Mouse (Mus musculus): ENCODE data around the gene Slc12a9. TPM values are rescaled to one million over a fixed set of nuclear protein-coding genes. Genes with fewer than 3 reads are reported as not detected.

The Slc12a9 gene
- total RNA-seq (2021) = 10 to 100 TPM; 20.3 to 23.9 TPM
- long read RNA-seq, experiment 1, transcript Slc12a9-201 (14 exons, 3,330 nt) = major isoform, 9 of 24 reads
- long read RNA-seq, experiment 1, partial matches to known transcripts = 10 of 24 reads
- long read RNA-seq, experiment 1, other reads (novel, unspliced or antisense) = 5 of 24 reads
- long read RNA-seq, experiment 2, transcript Slc12a9-201 (14 exons, 3,330 nt) = major isoform, 10 of 14 reads
- long read RNA-seq, experiment 2, partial matches to known transcripts = 2 of 14 reads
- long read RNA-seq, experiment 2, other reads (novel, unspliced or antisense) = 2 of 14 reads

GRCm38 (mm10) chr5:137333512-137334174 is at the start of gene Slc12a9:
Slc12a9 (minus strand) TSS chr5:137333597.
- peak; percentile 93 to 95 for DNase-seq (ENCODE audit: low spot score in 2 of 2)

- DNase-seq (ENCODE audit: low spot score in 2 of 2) = peak; percentile 24 to 41
These were observed 47.8 kb upstream of the Slc12a9 start for GRCm38 (mm10) chr5:137381152-137381551.

GRCm38 (mm10) chr5:137377603-137378002 is 44.2 kb upstream of the Slc12a9 start:
- DNase-seq (ENCODE audit: low spot score in 2 of 2) = no peak

GRCm38 (mm10) chr5:137377176-137377575 is 43.8 kb upstream of the Slc12a9 start:
- DNase-seq (ENCODE audit: low spot score in 2 of 2) = no peak

GRCm38 (mm10) chr5:137376722-137377121 is 43.3 kb upstream of the Slc12a9 start:
- DNase-seq (ENCODE audit: low spot score in 2 of 2) = no peak

GRCm38 (mm10) chr5:137376198-137376597 is 42.8 kb upstream of the Slc12a9 start:
- no peak for DNase-seq (ENCODE audit: low spot score in 2 of 2)

- DNase-seq (ENCODE audit: low spot score in 2 of 2) = no peak
These were observed 42.2 kb upstream of the Slc12a9 start for GRCm38 (mm10) chr5:137375627-137376026.

- no peak for DNase-seq (ENCODE audit: low spot score in 2 of 2)
These were observed 41.2 kb upstream of the Slc12a9 start for GRCm38 (mm10) chr5:137374521-137375080.

- no peak for DNase-seq (ENCODE audit: low spot score in 2 of 2)
These were observed 40.1 kb upstream of the Slc12a9 start for GRCm38 (mm10) chr5:137373371-137373950.

- no peak for DNase-seq (ENCODE audit: low spot score in 2 of 2)
These were observed 36.3 kb upstream of the Slc12a9 start for GRCm38 (mm10) chr5:137369665-137370064.

- no peak for DNase-seq (ENCODE audit: low spot score in 2 of 2)
These were observed 25.0 kb upstream of the Slc12a9 start for GRCm38 (mm10) chr5:137358382-137358781.

- DNase-seq (ENCODE audit: low spot score in 2 of 2) = no peak
These were observed 20.7 kb upstream of the Slc12a9 start for GRCm38 (mm10) chr5:137354091-137354490.

- no peak for DNase-seq (ENCODE audit: low spot score in 2 of 2)
These were observed 18.9 kb upstream of the Slc12a9 start for GRCm38 (mm10) chr5:137352011-137352975.

- no peak for DNase-seq (ENCODE audit: low spot score in 2 of 2)
These were observed 18.0 kb upstream of the Slc12a9 start for GRCm38 (mm10) chr5:137351394-137351793.

GRCm38 (mm10) chr5:137351058-137351380 is 17.6 kb upstream of the Slc12a9 start:
- DNase-seq (ENCODE audit: low spot score in 2 of 2) = no peak

GRCm38 (mm10) chr5:137350205-137351057 is 17.0 kb upstream of the Slc12a9 start:
- no peak for DNase-seq (ENCODE audit: low spot score in 2 of 2)

- peak; percentile 20 to 28 for DNase-seq (ENCODE audit: low spot score in 2 of 2)
These were observed 16.2 kb upstream of the Slc12a9 start, which contains the start of gene Ephb4 for GRCm38 (mm10) chr5:137349384-137350204. Ephb4 (plus strand) TSS chr5:137350109.

GRCm38 (mm10) chr5:137348482-137349383 is 15.3 kb upstream of the Slc12a9 start:
- DNase-seq (ENCODE audit: low spot score in 2 of 2) = no peak
